Mouse (Mus musculus) monocyte, adult 59 days (primary cell): ENCODE results near the gene Mug1. TPM values are rescaled to one million over a fixed set of nuclear protein-coding genes. Genes with fewer than 3 reads are reported as not detected.

Experiments used
- total RNA-seq, 2 experiments: library from RNA; stranded (reverse); gene quantifications; one replicate each; pipeline ENCODE4 v1.2.4; 2023

Mug1 gene
- total RNA-seq = not detected

GRCm38 (mm10) chr6:121838271-121838670 is at the start of gene Mug1:
Gene Mug1 (plus strand): TSS chr6:121838541.

Other genes starting within 250 kb of the Mug1 start
- gene A2m, start 203.2 kb upstream of the Mug1 start, total RNA-seq = not detected
- not detected for gene Gm7298, start 105.6 kb upstream of the Mug1 start, total RNA-seq
- gene Mug2, start 168.2 kb downstream of the Mug1 start, total RNA-seq = not detected